Mouse (Mus musculus): ENCODE results near the gene Sgpp1. TPM values are rescaled to one million over a fixed set of nuclear protein-coding genes. Genes with fewer than 3 reads are reported as not detected.

The Sgpp1 gene
- polyA plus RNA-seq, 1 experiment = 26.0 TPM

GRCm38 (mm10) chr12:75766885-75767317 is 31.4 kb upstream of the Sgpp1 start:
- Histone ChIP-seq H3K27me3 (ENCODE audit: control insufficient read depth, insufficient read depth, low read length) (no peaks in the 10 kb centered on the region), H3K4me3 (ENCODE audit: extremely low read depth, insufficient read depth, insufficient read length) (no peak overlapping the region), H3K27ac (ENCODE audit: insufficient read depth, low read length) (peak overlapping the region; percentile 67), H3K36me3 (ENCODE audit: control insufficient read depth, insufficient read depth, low read length) (no peaks in the 10 kb centered on the region), H3K4me1 (ENCODE audit: control insufficient read depth, insufficient read depth, insufficient read length) (no peaks in the 10 kb centered on the region)
- TF ChIP-seq POLR2A (IDR thresholded peaks at IDR 0.05; ENCODE audit: low read depth, low read length) (no peak), CTCF (IDR thresholded peaks at IDR 0.05; ENCODE audit: extremely low read depth, insufficient read depth, insufficient read length, insufficient replicate concordance) (no peak)
- 52% methylated on average over 8 of the region's 8 CpGs for WGBS
- peak; percentile 3 to 32 for DNase-seq (ENCODE audit: low read depth in 1 of 2, low spot score in 2 of 2)

- WGBS = 57% methylated on average over 6 of the region's 6 CpGs
- Histone ChIP-seq H3K4me1 (ENCODE audit: control insufficient read depth, insufficient read depth, insufficient read length) (no peaks in the 10 kb centered on the region), H3K36me3 (ENCODE audit: control insufficient read depth, insufficient read depth, low read length) (no peaks in the 10 kb centered on the region), H3K27me3 (ENCODE audit: control insufficient read depth, insufficient read depth, low read length) (no peaks in the 10 kb centered on the region), H3K4me3 (ENCODE audit: extremely low read depth, insufficient read depth, insufficient read length) (no peak overlapping the region), H3K27ac (ENCODE audit: insufficient read depth, low read length) (peak overlapping the region; percentile 55)
- no peak for TF ChIP-seq POLR2A (IDR thresholded peaks at IDR 0.05; ENCODE audit: low read depth, low read length)
- TF ChIP-seq CTCF (IDR thresholded peaks at IDR 0.05; ENCODE audit: extremely low read depth, insufficient read depth, insufficient read length, insufficient replicate concordance) = no peak
- DNase-seq (ENCODE audit: low read depth in 1 of 2, low spot score in 2 of 2) = no peak
These were observed 30.9 kb upstream of the Sgpp1 start for GRCm38 (mm10) chr12:75766395-75766794.

GRCm38 (mm10) chr12:75765751-75766150 is 30.2 kb upstream of the Sgpp1 start:
- no peak for DNase-seq (ENCODE audit: low read depth in 1 of 2, low spot score in 2 of 2)
- Histone ChIP-seq H3K4me3 (ENCODE audit: extremely low read depth, insufficient read depth, insufficient read length) (no peak overlapping the region), H3K27ac (ENCODE audit: insufficient read depth, low read length) (no peak overlapping the region), H3K27me3 (ENCODE audit: control insufficient read depth, insufficient read depth, low read length) (no peaks in the 10 kb centered on the region), H3K36me3 (ENCODE audit: control insufficient read depth, insufficient read depth, low read length) (no peaks in the 10 kb centered on the region), H3K4me1 (ENCODE audit: control insufficient read depth, insufficient read depth, insufficient read length) (no peaks in the 10 kb centered on the region)
- WGBS = 38% methylated on average over 3 of the region's 3 CpGs
- TF ChIP-seq POLR2A (IDR thresholded peaks at IDR 0.05; ENCODE audit: low read depth, low read length) = no peak
- no peak for TF ChIP-seq CTCF (IDR thresholded peaks at IDR 0.05; ENCODE audit: extremely low read depth, insufficient read depth, insufficient read length, insufficient replicate concordance)

DNA sequence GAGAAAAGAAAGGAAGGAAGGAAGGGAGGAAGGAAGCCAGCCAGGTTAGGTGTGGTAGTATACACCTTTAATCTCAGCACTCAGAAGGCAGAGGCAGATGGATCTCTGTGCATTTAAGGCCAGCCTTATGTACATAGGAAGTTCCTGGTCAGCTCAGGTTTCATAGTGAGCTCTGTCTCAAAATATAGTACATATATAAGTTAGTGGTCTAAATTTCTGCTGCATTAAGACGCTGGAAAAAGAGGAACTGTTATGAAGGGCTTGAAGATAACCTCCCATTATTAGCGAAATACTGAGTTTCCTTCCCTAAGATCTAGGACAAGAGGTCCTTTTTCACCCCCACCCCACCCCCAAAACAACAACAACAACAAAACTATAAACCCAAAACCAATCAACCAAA is 20.9 kb upstream of the Sgpp1 start:
- no peaks in the 10 kb centered on the region for H3K4me1 ChIP-seq (ENCODE audit: control insufficient read depth, insufficient read depth, insufficient read length)
- TF ChIP-seq POLR2A (IDR thresholded peaks at IDR 0.05; ENCODE audit: low read depth, low read length) = no peak
- TF ChIP-seq CTCF (IDR thresholded peaks at IDR 0.05; ENCODE audit: extremely low read depth, insufficient read depth, insufficient read length, insufficient replicate concordance) = no peak
- no peak for DNase-seq (ENCODE audit: low read depth in 1 of 2, low spot score in 2 of 2)
- no peak overlapping the region for H3K4me3 ChIP-seq (ENCODE audit: extremely low read depth, insufficient read depth, insufficient read length)
- H3K27ac ChIP-seq (ENCODE audit: insufficient read depth, low read length) = no peak overlapping the region
- H3K36me3 ChIP-seq (ENCODE audit: control insufficient read depth, insufficient read depth, low read length) = no peaks in the 10 kb centered on the region
- no peaks in the 10 kb centered on the region for H3K27me3 ChIP-seq (ENCODE audit: control insufficient read depth, insufficient read depth, low read length)
- 20% methylated on average over 2 of the region's 2 CpGs for WGBS

DNA sequence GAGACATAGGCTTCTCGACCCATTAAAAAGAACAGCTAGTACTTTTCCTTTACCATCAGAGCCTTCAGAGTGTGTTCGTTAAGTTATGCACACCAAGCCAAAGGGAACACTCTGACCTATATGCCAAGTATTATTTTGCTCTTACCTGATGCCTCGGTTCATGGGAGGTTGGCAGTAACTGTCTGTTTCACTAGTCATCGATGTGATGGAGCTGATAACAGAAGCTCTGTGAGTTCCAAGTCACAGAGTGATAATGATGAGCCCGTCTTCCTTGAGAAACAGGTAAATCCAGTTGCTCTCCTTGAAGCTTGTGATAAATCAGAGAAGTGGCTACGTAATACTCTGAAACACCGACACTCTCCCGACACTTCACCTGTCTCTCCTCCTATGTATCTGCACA is 18.2 kb upstream of the Sgpp1 start:
- no peak overlapping the region for H3K4me3 ChIP-seq (ENCODE audit: extremely low read depth, insufficient read depth, insufficient read length)
- no peak for DNase-seq (ENCODE audit: low read depth in 1 of 2, low spot score in 2 of 2)
- H3K27me3 ChIP-seq (ENCODE audit: control insufficient read depth, insufficient read depth, low read length) = no peaks in the 10 kb centered on the region
- H3K4me1 ChIP-seq (ENCODE audit: control insufficient read depth, insufficient read depth, insufficient read length) = no peaks in the 10 kb centered on the region
- TF ChIP-seq POLR2A (IDR thresholded peaks at IDR 0.05; ENCODE audit: low read depth, low read length) (no peak), CTCF (IDR thresholded peaks at IDR 0.05; ENCODE audit: extremely low read depth, insufficient read depth, insufficient read length, insufficient replicate concordance) (no peak)
- 94% methylated on average over 8 of the region's 8 CpGs for WGBS
- no peak overlapping the region for H3K27ac ChIP-seq (ENCODE audit: insufficient read depth, low read length)
- no peaks in the 10 kb centered on the region for H3K36me3 ChIP-seq (ENCODE audit: control insufficient read depth, insufficient read depth, low read length)

GRCm38 (mm10) chr12:75752077-75752476 is 16.5 kb upstream of the Sgpp1 start:
- WGBS = 78% methylated on average over 3 of the region's 3 CpGs
- H3K4me1 ChIP-seq (ENCODE audit: control insufficient read depth, insufficient read depth, insufficient read length) = no peaks in the 10 kb centered on the region
- DNase-seq (ENCODE audit: low read depth in 1 of 2, low spot score in 2 of 2) = no peak
- no peak for TF ChIP-seq CTCF (IDR thresholded peaks at IDR 0.05; ENCODE audit: extremely low read depth, insufficient read depth, insufficient read length, insufficient replicate concordance)
- no peak for TF ChIP-seq POLR2A (IDR thresholded peaks at IDR 0.05; ENCODE audit: low read depth, low read length)
- no peak overlapping the region for H3K4me3 ChIP-seq (ENCODE audit: extremely low read depth, insufficient read depth, insufficient read length)
- no peaks in the 10 kb centered on the region for H3K36me3 ChIP-seq (ENCODE audit: control insufficient read depth, insufficient read depth, low read length)
- H3K27me3 ChIP-seq (ENCODE audit: control insufficient read depth, insufficient read depth, low read length) = no peaks in the 10 kb centered on the region
- no peak overlapping the region for H3K27ac ChIP-seq (ENCODE audit: insufficient read depth, low read length)

- WGBS = 87% methylated on average over 4 of the region's 4 CpGs
- TF ChIP-seq POLR2A (IDR thresholded peaks at IDR 0.05; ENCODE audit: low read depth, low read length) (no peak), CTCF (IDR thresholded peaks at IDR 0.05; ENCODE audit: extremely low read depth, insufficient read depth, insufficient read length, insufficient replicate concordance) (no peak)
- DNase-seq (ENCODE audit: low read depth in 1 of 2, low spot score in 2 of 2) = no peak
- no peak overlapping the region for H3K27ac ChIP-seq (ENCODE audit: insufficient read depth, low read length)
- no peaks in the 10 kb centered on the region for H3K36me3 ChIP-seq (ENCODE audit: control insufficient read depth, insufficient read depth, low read length)
- H3K4me1 ChIP-seq (ENCODE audit: control insufficient read depth, insufficient read depth, insufficient read length) = no peaks in the 10 kb centered on the region
- no peaks in the 10 kb centered on the region for H3K27me3 ChIP-seq (ENCODE audit: control insufficient read depth, insufficient read depth, low read length)
- H3K4me3 ChIP-seq (ENCODE audit: extremely low read depth, insufficient read depth, insufficient read length) = no peak overlapping the region
These were observed 13.0 kb upstream of the Sgpp1 start for GRCm38 (mm10) chr12:75748574-75748973.

All from spleen, adult 2 months (tissue).